Mouse (Mus musculus): ENCODE data around the gene Tmem184a.

Tmem184a gene

GRCm38 (mm10) chr5:139812398-139813125 lies 7.2 kb downstream of the Tmem184a start:
- no peak for DNase-seq

- peak; percentile 50 to 61 for DNase-seq
Measured at GRCm38 (mm10) chr5:139811677-139812397, 7.9 kb downstream of the Tmem184a start.

- DNase-seq, result no peak
Measured at GRCm38 (mm10) chr5:139809397-139809796, 10.3 kb downstream of the Tmem184a start.

GRCm38 (mm10) chr5:139805924-139806323 lies 13.8 kb downstream of the Tmem184a start:
- DNase-seq, result no peak

DNA sequence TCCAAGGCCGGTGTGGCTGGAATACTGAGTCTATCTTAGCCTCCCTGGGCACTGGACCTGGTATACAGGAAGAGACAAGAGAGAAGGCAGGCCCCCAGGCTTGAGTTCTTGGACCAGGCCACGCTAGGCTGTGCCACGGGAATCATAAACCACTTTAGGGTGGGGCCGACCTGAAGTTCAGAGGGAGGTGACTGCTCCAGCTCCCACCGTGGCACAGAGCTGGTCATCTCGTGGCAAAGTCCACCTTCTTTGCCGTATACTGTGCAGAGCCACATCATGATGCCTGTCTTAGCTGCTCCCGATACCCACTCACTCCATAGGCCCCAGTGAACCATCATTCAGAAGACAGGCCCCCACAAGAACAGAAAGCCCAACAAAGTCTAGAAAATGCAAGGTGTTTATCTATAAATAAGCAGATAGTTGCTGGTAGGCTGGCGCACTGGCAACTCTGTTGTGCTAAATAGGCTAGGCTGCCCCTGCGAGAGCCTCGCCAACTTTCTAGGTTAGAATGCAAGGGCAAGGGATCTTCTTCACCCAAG lies 15.1 kb downstream of the Tmem184a start:
- DNase-seq, result no peak

- DNase-seq, result no peak
Measured at GRCm38 (mm10) chr5:139804107-139804551, 15.6 kb downstream of the Tmem184a start.

DNA sequence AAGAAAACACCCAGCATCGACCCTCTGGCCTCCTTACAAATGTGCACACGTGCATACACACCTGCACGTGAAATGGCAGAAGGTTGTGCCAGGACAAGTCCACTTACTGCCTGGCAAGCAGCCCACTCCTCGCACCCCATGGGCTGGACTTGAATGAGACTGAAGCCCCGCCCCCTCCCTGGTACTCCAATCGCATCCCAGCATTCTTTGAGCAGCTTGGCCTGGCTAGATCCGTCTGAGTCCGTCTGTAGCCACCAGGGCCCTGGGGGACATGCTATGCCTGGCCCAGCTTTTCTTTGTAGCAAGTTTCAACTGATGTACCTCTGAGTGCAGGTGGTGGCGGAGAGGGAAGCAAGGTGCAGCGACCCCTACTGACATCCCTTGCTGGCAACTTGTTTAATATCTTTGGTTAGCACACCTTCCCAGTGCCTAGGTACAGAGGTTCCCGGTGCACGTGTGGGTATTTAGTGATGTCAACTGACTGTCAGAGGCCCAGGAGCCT lies 16.1 kb downstream of the Tmem184a start:
- DNase-seq, result peak; percentile 91 to 95

DNA sequence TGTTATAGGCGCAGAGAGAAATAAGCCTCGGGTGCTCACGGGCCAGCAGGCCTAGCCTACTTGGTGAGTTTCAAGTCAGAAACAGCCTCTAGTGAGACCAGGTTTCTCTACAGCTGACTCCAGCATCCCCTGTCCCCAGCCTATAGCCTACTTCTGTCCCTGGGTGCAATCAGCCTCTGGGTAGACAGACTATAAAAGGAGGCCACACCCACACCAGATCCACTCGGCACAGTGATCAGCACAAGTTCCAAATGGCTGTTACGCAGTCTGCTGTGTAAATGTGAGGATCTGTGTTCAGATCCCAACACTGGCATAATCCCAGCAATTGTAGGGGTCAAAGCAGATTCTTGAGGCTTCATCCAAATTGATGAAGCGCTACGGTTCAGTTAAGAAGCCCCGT lies 16.6 kb downstream of the Tmem184a start:
- DNase-seq, result peak in 1 of 2 experiments; percentile 10

DNA sequence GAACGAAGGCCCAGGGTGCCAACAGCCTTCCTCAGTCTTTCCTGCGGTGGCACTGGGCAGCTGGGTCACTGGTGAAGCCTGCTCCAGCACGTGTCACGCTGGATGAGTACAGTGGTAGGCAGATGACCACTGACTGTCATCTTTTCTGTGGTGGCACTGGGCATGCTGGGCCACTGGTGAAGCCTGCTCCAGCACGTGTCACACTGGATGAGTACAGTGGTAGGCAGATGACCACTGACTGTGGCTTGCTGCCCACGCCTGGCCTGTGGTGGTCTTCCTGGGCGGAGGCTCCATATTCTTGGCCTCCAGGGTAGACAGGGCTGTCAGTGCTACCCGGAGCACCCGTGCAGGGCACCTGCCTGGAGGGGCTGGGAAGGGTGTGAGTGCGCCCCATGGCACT lies 17.8 kb downstream of the Tmem184a start:
- DNase-seq, result no peak

DNA sequence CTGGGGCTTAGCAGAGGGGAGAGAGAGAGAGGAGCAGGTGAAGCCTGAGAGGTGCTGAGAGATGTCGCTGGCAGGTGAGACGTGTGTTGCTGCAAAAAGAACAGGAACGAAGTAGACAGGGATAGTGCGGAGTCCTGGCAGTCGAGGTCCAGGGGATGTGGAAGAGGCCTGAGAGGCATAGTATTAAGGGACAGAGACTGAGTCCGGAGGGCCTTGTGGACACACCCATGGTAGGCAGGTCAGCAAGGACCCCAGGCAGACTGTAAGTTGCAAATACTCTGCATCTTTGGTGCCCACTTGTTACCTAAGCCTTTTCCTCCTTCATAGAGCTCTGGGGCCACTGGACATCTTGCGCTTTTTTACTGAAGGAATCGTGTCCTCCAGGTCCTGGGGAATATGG lies 18.5 kb downstream of the Tmem184a start:
- DNase-seq, result no peak

DNA sequence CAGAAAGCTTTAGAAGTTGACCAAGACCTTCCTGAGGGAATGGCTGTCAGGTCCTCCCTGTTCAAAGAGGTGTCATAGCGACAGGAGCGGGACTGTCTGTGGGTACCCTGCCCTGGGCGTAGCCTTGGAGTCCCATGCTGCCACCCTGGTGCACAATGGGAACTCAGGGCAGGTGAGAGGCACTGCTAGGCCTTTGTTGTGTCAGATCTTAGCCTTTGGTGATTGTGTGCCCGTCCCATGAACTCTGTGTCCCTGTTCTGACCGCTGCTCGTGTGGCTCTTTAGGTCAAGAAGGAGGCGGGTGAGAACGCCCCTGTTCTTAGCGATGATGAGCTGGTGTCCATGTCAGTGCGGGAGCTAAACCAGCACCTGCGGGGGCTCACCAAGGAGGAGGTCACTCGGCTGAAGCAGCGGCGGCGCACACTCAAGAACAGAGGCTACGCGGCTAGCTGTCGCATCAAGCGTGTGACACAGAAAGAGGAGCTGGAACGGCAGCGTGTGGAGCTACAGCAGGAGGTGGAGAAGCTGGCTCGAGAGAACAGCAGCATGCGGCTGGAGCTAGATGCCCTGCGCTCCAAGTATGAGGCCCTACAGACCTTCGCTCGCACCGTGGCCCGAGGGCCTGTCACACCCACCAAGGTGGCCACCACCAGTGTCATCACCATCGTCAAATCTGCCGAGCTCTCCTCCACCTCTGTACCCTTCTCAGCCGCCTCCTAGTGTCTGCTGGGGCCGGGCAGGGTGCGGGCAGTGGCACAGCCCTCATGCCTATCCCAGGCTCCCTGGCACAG lies 19.7 kb downstream of the Tmem184a start:
- DNase-seq, result no peak

DNA sequence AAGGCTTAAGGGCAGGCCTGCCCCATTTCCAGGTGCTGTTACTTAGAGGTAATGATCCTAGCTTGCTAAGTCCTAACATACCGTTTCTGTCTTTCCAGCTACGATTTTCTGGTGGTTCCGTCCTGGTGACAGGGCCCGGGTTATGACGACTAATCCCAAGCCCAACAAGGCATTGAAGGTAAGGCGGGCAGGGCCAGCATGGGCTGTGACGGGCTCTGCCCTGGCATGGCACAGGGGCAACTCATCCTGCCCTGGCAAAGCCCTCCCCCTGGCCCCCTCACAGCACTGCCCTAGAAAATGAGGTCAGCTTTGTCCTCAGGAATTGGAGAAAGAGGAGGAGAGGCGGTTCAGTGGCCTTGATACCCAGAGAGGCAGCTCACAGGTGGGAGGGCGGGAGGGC lies 20.7 kb downstream of the Tmem184a start:
- DNase-seq, result no peak

DNA sequence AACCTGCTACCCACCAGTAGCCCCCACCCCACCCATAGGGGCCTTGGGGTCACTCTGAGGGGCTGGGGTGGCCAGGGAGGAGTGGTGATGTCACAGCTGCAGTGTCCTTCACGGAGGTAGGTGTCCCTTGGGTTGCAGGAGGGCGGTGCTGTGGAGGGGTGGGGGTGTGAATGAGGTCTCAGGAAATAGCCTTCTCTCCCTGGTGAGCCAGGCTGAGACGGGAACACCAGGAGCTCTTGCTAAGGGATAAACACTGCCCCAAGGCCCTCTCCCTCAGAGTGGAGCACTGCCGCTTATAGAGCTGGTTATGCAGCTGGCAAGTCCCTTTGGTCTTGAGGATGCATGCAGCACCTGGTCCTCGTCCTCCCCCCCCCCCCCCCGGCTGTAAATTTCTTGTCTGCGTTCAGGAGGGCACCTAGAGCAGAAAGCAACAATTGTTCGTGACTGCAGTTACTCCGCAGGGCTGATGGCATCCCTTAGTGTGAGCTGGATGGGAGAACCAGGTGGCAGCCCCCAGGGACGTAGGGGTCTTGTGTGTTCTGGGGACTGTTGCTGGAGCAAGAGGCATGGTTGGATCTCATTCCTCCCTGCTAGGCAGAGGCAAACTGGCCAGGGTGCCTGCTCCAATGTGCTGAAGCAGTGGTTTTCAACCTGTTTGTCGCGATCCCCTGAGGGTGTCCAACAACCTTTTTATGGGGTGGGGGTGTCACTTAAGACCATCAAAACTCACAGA lies 21.4 kb downstream of the Tmem184a start:
- no peak for DNase-seq

DNA sequence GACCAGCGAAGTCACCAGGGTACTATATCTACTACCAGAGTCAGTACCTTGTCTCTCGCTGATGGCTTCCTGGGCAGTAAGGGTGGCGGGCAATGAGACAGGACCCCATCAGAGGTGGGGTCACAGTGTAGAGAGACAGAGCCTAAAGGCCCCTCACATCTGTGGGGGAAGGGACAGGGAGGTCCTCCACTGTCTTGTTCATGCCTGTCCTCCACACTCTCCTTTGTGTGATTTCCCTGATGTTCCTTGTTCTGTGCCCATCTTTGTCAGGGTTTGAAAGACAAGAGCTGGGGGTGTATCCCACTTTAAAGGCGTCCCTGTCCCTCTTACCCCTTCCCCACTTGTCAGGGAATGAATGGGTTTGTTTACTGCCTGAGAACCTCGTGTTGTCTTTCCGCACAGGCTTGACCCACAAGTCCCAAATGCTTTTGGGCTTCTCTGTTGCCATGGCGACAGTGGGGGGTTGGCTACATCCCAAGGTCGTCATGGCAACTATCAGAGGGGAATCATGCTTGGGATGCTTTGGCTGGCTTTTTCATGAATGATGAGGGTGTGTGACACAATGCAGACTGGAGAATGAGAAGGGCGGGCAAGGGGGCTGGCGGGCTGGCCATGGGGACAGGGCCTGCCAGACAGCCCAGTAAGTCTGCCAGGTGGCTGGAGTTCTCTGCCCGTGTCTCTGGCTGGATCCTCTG lies 22.1 kb downstream of the Tmem184a start:
- DNase-seq, result peak; percentile 88 to 92

- DNase-seq, result peak; percentile 91 to 96
Measured at GRCm38 (mm10) chr5:139796900-139797299, 22.8 kb downstream of the Tmem184a start.

DNA sequence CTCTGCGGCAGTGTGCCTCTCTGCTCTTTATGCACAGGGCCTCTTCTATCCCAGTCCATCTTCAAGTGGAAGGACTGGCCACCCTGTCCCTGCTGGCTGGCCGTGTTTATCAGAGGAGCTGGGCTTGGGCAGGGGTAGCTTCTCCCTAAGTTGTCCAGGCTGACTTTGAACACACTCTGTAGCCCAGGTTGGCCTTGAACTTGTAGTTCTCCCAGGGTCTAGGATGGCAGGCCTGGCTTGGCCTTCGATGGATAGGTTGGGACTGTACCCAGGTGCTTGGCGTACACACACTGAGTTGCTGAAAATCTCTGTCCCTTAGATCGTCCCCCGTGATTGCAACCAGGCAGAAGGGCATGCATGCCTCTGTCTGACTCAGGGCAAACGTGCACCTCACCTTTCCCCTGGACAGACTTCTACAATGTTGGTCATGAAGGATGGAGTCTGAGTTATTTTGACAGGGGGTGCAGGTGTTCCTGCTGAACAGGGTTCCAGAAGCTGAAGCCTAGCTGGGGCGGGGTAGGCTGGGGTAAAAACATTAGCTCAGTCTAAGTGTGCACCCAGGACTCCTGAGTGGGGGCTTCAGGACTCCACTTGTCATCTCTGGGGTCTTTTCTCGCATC lies 23.6 kb downstream of the Tmem184a start:
- DNase-seq, result no peak

GRCm38 (mm10) chr5:139794938-139795337 lies 24.8 kb downstream of the Tmem184a start:
- peak in 1 of 2 experiments; percentile 37 for DNase-seq

GRCm38 (mm10) chr5:139794137-139794536 lies 25.6 kb downstream of the Tmem184a start:
- no peak for DNase-seq

DNA sequence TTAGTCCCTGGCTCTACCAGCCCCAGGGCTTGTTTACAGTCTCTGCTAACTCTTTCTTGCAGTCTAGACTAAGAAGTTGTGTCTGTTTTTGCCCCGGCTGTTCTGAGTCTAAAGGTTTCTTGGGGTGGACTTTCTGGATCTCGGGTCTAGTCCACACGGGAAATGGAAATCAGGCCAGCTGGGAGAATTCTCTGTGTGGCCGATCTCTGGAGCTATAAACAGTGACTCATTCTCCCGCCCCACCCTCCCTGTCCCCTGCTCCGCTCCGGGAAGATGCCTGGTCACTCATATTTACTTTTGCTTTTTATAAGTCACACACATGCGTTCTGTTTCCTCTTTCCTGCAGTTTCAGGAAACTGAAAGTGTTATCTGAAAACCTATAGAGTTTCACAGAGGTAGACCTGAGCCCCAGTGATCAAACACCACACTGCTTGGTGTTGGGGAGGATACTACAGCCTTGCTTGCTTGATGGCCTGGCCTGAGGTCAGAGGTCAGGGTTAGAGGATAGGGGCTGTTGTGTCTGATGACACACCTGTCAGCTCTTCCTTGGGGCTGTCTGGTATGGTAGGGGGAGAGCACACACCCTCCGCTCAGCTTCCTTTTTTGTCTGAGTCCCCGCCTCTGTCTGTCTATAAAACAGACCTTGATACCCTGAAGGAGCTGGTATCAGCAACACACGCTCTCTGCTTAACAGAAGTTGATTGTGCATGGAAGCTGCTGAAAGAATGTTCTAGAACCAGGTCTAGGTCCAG lies 26.2 kb downstream of the Tmem184a start:
- peak; percentile 74 to 86 for DNase-seq

GRCm38 (mm10) chr5:139792966-139793337 lies 26.8 kb downstream of the Tmem184a start:
- DNase-seq, result peak in 1 of 2 experiments; percentile 59

All from kidney, postnatal 36 days (tissue).